Mouse (Mus musculus) cerebellum, postnatal 14 days (tissue): ENCODE results near the gene Cldn34d.

Source experiments
- DNase-seq, 2 experiments: peaks; one replicate each; pipeline ENCODE4 v3.0.0; 2021; ENCODE audit warnings: mixed read lengths in 2 of 2

Cldn34d gene

GRCm38 (mm10) chrX:76602824-76603223 is at the start of gene Cldn34d:
Gene Cldn34d, minus strand, starts transcription at chrX:76602924.
- DNase-seq, result no peak

DNA sequence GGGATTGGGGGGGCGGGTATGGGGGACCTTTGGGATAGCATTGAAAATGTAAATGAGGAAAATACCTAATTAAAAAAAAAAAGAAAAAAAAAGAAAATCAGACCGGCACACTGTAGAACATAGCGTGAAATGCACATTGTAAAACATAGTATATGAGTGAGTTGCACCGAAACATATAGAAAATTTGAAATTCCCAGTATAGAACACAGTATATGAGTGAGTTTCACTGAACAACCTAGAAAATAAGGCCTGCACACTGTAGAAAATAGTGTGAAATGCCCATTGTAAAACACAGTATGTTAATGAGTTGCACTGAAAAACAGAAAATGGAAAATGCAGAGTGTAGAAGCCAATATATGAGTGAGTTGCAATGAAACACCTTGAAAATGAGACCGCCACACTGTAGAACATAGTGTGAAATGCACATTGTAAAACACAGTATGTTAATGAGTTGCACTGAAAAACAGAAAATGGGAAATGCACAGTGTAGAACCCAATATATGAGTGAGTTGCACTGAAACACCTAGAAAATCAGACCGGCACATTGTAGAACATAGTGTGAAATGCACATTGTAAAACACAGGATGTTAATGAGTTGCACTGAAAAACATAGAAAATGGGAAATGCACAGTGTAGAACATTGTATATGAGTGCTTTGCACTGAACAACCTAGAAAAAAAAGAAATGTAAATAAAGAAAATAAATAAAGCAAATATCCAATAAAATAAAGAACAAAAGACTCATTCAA is 4.1 kb downstream of the Cldn34d start:
- peak; percentile 24 to 26 for DNase-seq
